Mouse (Mus musculus): ENCODE measurements at regions not wholly inside any gene's neighbourhood (a gene's known extent, or its start where the extent isn't known, plus 50 kb on each side); places are given as distances from the start of the nearest gene placed in this dataset.

GRCm38 (mm10) chr5:47508689-47509301, 474.1 kb upstream of the Slit2 start:
- no peak for TF ChIP-seq POLR2A (IDR thresholded peaks at IDR 0.05; ENCODE audit: borderline replicate concordance, low read depth, low read length)
- TF ChIP-seq CTCF (IDR thresholded peaks at IDR 0.05; ENCODE audit: low read depth, low read length) = no peak

All from bone marrow macrophage, adult 2 months (primary cell).